Mouse (Mus musculus) midbrain, embryonic 12.5 days (tissue): ENCODE data around the gene Smpdl3b. TPM values are rescaled to one million over a fixed set of nuclear protein-coding genes. Genes with fewer than 3 reads are reported as not detected.
"Not testable (repeated sequence)": the region's sequence is repeated elsewhere in the genome, so short reads cannot be mapped to it uniquely, and the experiment has no call there.

Experiments
- ATAC-seq: fragments of 200-750 bp; cut with Nextera tagmentation; 2 replicates; pipeline ENCODE4 v1.8.0; 2017; ENCODE audit warnings: low read depth, moderate TSS enrichment, moderate library complexity; ENCODE audit not compliant: low FRiP score
- H3K27ac ChIP-seq: fragments of 300-500 bp; sonication (generic); replicated peaks from 2 replicates; pipeline ENCODE4 v1.5.1; 2016; ENCODE audit warnings: mild to moderate bottlenecking
- H3K27me3 ChIP-seq: fragments of 300-500 bp; sonication (generic); 2 replicates; pipeline ENCODE4 v1.6.1; 2016; ENCODE audit warnings: mild to moderate bottlenecking
- H3K36me3 ChIP-seq: fragments of 300-500 bp; sonication (generic); 2 replicates; pipeline ENCODE4 v1.6.1; 2016
- H3K4me1 ChIP-seq: fragments of 300-500 bp; sonication (generic); 2 replicates; pipeline ENCODE4 v1.6.1; 2016
- H3K4me2 ChIP-seq: fragments of 300-500 bp; sonication (generic); replicated peaks from 2 replicates; pipeline ENCODE4 v1.6.1; 2016; ENCODE audit warnings: mild to moderate bottlenecking, moderate library complexity
- H3K4me3 ChIP-seq: fragments of 300-500 bp; sonication (generic); 2 replicates; pipeline ENCODE4 v1.5.1; 2016; ENCODE audit warnings: mild to moderate bottlenecking
- H3K9ac ChIP-seq: fragments of 300-500 bp; sonication (generic); replicated peaks from 2 replicates; pipeline ENCODE4 v1.6.1; 2016; ENCODE audit warnings: mild to moderate bottlenecking, moderate library complexity
- H3K9me3 ChIP-seq: fragments of 300-500 bp; sonication (generic); 2 replicates; pipeline ENCODE4 v1.6.1; 2016; ENCODE audit warnings: mild to moderate bottlenecking
- WGBS: fragments of 180-500 bp; shearing (Covaris S2); methylation state at CpG from one replicate; pipeline ENCODE4 v1.1.7; 2016; 5-methylcytosine and 5-hydroxymethylcytosine counted together
- polyA plus RNA-seq: library from polyadenylated mRNA; unstranded; fragments of >200 nt; fragmentation: Nextera tagmentation; extraction: Ambion mirVana; gene quantifications from 2 replicates; pipeline ENCODE4 v1.2.1, GENCODE M21; 2016

Gene Smpdl3b
- polyA plus RNA-seq, 1 experiment from 2014 or later = 1.1 TPM

DNA sequence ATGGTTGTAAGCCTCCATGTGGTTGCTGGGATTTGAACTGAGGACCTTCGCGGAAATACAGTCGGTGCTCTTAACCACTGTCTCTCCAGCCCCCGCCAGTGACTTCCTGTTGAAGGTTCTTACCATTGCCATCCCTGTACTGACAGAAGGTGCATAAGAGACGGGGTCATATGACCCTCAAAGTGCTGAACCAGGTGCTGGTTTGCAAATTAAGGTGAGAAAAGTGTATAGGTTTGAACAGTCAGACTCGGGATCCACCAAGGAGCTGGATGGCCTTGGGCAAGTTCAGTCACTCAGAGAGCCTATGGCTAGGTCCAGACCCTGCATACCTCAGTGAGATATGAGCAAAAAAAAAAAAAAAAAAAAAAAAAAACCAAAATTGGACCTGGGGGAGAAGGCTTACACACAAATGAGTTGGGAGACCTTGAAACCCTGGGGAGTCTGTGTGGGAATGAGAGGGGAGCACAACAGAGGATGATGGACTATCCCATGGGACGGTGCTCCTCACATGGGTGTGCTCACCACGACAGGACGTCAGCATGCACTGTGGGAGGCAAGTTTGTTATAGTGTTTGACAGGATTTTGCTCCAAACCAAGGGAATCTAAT lies 10.0 kb downstream of the Smpdl3b start:
- no peak for ATAC-seq
- H3K27ac ChIP-seq = no peak overlapping the region
- WGBS = 88% methylated on average over 9 of the region's 9 CpGs
- H3K9me3 ChIP-seq = no peaks in the 10 kb centered on the region
- no peaks in the 10 kb centered on the region for H3K27me3 ChIP-seq
- H3K4me2 ChIP-seq = no peak overlapping the region
- no peaks in the 10 kb centered on the region for H3K36me3 ChIP-seq
- H3K9ac ChIP-seq = no peak overlapping the region
- H3K4me1 ChIP-seq = no peaks in the 10 kb centered on the region
- no peak overlapping the region for H3K4me3 ChIP-seq

- Histone ChIP-seq H3K4me2 (no peak overlapping the region), H3K4me3 (no peak overlapping the region), H3K9ac (no peak overlapping the region), H3K9me3 (no peaks in the 10 kb centered on the region), H3K27me3 (no peaks in the 10 kb centered on the region), H3K4me1 (no peaks in the 10 kb centered on the region), H3K27ac (peak overlapping the region; percentile 42; the same call in 1 of the 2 replicates), H3K36me3 (no peaks in the 10 kb centered on the region)
- WGBS = 75% methylated on average over 11 of the region's 11 CpGs
- ATAC-seq = no peak
These were observed 12.8 kb downstream of the Smpdl3b start for GRCm38 (mm10) chr4:132743992-132744911.

DNA sequence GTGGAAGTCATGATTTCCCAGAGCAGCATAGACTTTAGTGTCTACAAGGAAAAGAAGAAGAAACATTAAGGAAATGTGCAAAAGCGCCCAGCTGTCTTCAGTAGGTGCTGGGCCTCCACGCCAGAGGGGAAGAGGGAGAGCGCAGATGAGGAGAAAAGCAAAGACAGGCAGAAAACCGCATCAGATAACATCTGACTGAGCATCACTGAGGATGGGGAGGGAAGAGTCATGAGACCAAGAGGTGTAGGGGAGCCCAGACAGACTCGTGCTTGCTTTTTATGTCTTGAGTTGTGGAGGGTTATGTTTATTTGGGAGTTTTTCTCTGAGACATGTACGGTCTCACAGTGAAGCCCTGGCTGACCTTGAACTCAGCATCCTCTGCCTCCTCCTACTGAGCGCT lies 15.6 kb downstream of the Smpdl3b start:
- no peaks in the 10 kb centered on the region for H3K27me3 ChIP-seq
- no peak overlapping the region for H3K4me2 ChIP-seq
- no peaks in the 10 kb centered on the region for H3K4me1 ChIP-seq
- ATAC-seq = no peak
- WGBS = 88% methylated on average over 7 of the region's 7 CpGs
- H3K27ac ChIP-seq = no peak overlapping the region
- no peak overlapping the region for H3K9ac ChIP-seq
- no peaks in the 10 kb centered on the region for H3K9me3 ChIP-seq
- H3K36me3 ChIP-seq = no peaks in the 10 kb centered on the region
- no peak overlapping the region for H3K4me3 ChIP-seq

DNA sequence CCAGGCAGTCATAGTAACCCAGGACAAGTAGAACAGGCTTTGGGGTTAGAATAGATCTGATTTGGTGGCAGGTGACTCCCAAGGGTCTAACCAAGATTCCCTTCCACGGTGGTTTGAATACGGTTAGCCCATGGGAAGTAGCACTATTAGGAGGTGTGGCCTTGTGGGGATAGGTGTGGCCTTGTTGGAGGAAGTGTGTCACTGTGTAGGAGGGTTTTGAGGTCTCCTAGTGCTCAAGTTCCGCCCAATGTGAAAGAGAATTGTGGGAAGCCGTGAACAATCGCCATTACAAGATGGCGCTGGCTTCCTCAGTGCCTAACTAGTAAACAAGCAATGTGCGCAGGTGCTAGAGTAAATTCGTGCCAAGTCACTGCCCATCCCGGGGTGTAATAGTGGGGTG lies 19.9 kb downstream of the Smpdl3b start:
- H3K36me3 ChIP-seq, H3K27me3 ChIP-seq, H3K4me2 ChIP-seq, H3K4me1 ChIP-seq, ATAC-seq, H3K27ac ChIP-seq, H3K9ac ChIP-seq, H3K4me3 ChIP-seq, H3K9me3 ChIP-seq: not testable (repeated sequence)
- WGBS = 87% methylated on average over 9 of the region's 9 CpGs

DNA sequence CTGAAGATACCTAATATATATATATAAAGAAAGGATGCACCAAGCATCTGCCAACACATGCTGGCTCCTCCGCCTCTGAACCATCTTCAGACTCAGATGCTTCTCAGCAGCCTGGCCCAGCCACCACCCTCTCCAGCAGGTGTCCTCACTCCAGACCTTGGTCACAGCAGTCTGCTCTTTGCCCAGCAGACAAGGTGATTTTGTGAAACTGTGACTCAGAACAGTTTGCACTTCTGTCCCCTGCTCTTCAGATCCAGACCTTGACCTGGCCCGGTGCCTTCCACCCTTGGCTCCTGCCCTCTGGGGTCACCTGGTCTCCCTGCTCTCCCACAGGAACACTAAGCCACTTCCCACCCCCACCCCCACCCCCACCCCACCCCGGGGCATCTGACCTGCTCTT lies 21.2 kb downstream of the Smpdl3b start:
- Histone ChIP-seq H3K4me3 (no peak overlapping the region), H3K9ac (no peak overlapping the region), H3K4me1 (peaks cover 9% of the 10 kb centered on the region), H3K36me3 (no peaks in the 10 kb centered on the region), H3K27me3 (no peaks in the 10 kb centered on the region), H3K9me3 (no peaks in the 10 kb centered on the region), H3K4me2 (no peak overlapping the region), H3K27ac (no peak overlapping the region)
- 77% methylated on average over 3 of the region's 3 CpGs for WGBS
- ATAC-seq = no peak

DNA sequence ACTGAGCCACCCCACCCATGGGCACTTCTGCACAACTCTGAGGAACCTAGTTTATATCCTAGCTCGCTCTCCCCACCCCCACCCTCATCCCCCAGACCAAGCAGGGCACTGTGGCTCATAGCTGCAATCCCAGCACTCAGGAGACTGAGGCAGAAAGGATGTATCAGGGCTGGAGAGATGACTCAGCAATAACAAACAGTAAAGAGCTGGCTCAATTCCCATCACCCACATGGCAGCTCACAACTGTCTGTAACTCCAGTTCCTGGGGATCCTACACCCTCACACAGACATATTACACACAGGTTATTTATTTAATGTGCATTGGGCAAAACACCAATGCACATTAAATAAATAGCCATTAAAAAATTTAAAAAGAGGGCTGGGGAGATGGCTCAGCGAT lies 21.7 kb downstream of the Smpdl3b start:
- no peak overlapping the region for H3K27ac ChIP-seq
- H3K4me2 ChIP-seq = no peak overlapping the region
- WGBS = 86% methylated on average over 2 of the region's 2 CpGs
- no peaks in the 10 kb centered on the region for H3K9me3 ChIP-seq
- H3K4me3 ChIP-seq = no peak overlapping the region
- H3K9ac ChIP-seq = no peak overlapping the region
- no peaks in the 10 kb centered on the region for H3K36me3 ChIP-seq
- H3K27me3 ChIP-seq = no peaks in the 10 kb centered on the region
- ATAC-seq = no peak
- H3K4me1 ChIP-seq = peaks cover 9% of the 10 kb centered on the region

GRCm38 (mm10) chr4:132734766-132735165 lies 22.3 kb downstream of the Smpdl3b start:
- Histone ChIP-seq H3K9me3 (no peaks in the 10 kb centered on the region), H3K27ac (no peak overlapping the region), H3K4me1 (peaks cover 9% of the 10 kb centered on the region), H3K4me2 (no peak overlapping the region), H3K4me3 (no peak overlapping the region), H3K36me3 (no peaks in the 10 kb centered on the region), H3K27me3 (no peaks in the 10 kb centered on the region), H3K9ac (no peak overlapping the region)
- no peak for ATAC-seq
- WGBS = 86% methylated on average over 2 of the region's 2 CpGs

GRCm38 (mm10) chr4:132733071-132733770 lies 23.8 kb downstream of the Smpdl3b start:
- Histone ChIP-seq H3K9me3 (no peaks in the 10 kb centered on the region), H3K4me1 (peaks cover 9% of the 10 kb centered on the region), H3K27me3 (no peaks in the 10 kb centered on the region), H3K27ac (no peak overlapping the region), H3K4me3 (no peak overlapping the region), H3K9ac (no peak overlapping the region), H3K4me2 (no peak overlapping the region), H3K36me3 (no peaks in the 10 kb centered on the region)
- WGBS = 92% methylated on average over 25 of the region's 25 CpGs
- no peak for ATAC-seq

- no peak within 1 kb of the TSS for H3K27ac ChIP-seq
- 2% methylated on average over 32 of the region's 34 CpGs for WGBS
- H3K27me3 ChIP-seq = no peaks in the 10 kb centered on the region
These were observed 24.8 kb downstream of the Smpdl3b start, which contains the start of gene Xkr8 for GRCm38 (mm10) chr4:132732148-132732684. Gene Xkr8, minus strand, starts transcription at chr4:132732546.

GRCm38 (mm10) chr4:132731616-132732015 lies 25.4 kb downstream of the Smpdl3b start:
- no peak for ATAC-seq
- H3K27me3 ChIP-seq = no peaks in the 10 kb centered on the region

More at GRCm38 (mm10) chr4:132732148-132732684, 24.8 kb downstream of the Smpdl3b start, which contains the start of gene Xkr8:
- Histone ChIP-seq H3K4me2 (peak within 1 kb of the TSS; percentile 83), H3K9me3 (no peaks in the 10 kb centered on the region), H3K9ac (peak within 1 kb of the TSS; percentile 70), H3K4me1 (peaks cover 9% of the 10 kb centered on the region), H3K4me3 (peak within 1 kb of the TSS; percentile 62), H3K36me3 (peaks cover 7% of the 10 kb centered on the region; the same call in 1 of the 2 replicates)
- ATAC-seq = peak; percentile 94

DNA sequence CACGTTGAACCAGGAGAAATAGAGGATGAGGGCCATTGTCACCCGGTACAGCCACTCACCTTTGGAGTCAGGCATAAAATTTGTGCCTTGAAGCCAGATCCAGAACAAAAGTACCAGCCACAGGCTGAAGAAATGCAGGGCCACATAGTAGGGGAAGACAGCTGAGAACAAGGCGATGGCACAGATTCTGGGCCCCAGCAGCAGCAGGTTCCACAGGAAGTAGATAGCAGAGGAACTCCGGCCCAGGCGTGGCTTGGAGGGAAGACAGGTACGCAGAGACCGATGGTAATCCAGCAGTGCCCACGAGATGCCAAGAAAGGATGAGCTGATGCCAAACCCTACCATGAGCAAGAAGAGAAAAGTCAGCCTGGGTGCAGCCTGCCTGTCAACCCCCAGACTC lies 28.8 kb downstream of the Smpdl3b start:
- 92% methylated on average over 8 of the region's 8 CpGs for WGBS

More at GRCm38 (mm10) chr4:132731616-132732015, 25.4 kb downstream of the Smpdl3b start:
- Histone ChIP-seq H3K4me3 (peak overlapping the region; percentile 62), H3K9ac (peak overlapping the region; percentile 70), H3K27ac (no peak overlapping the region), H3K4me1 (peaks cover 9% of the 10 kb centered on the region), H3K36me3 (peaks cover 8% of the 10 kb centered on the region; the same call in 1 of the 2 replicates), H3K9me3 (no peaks in the 10 kb centered on the region), H3K4me2 (peak overlapping the region; percentile 83)
- WGBS = 53% methylated on average over 12 of the region's 12 CpGs

More for the DNA sequence above, 28.8 kb downstream of the Smpdl3b start:
- Histone ChIP-seq H3K36me3 (peaks cover 28% of the 10 kb centered on the region), H3K4me1 (peaks cover 9% of the 10 kb centered on the region), H3K27me3 (no peaks in the 10 kb centered on the region), H3K4me3 (no peak overlapping the region), H3K27ac (no peak overlapping the region), H3K4me2 (no peak overlapping the region), H3K9ac (no peak overlapping the region), H3K9me3 (no peaks in the 10 kb centered on the region)
- no peak for ATAC-seq
